Mouse (Mus musculus): ENCODE data around the gene Ephb2.

DNA sequence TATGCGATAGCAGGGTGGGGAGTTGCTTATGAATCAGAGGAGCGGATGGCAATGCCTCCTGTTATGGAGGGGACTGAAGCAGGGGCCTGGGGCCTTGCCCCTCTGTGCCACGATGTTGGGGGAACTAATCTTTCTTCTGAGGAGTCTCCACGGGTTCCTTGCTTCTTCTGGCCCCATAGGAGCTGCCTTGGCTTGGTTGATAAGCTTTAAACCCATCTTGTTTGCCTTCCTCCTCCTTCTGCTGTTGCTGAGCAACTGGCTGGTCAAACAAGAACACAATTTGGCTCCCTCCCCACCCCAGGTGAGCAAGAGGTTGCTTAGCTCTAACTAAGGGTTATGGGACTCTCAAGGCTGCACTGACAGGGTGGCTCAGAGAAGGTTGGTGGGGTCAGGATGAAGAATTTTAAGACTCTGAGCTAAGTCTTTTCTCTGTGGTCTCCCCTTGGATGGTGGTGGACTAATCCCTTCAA, 225.4 kb downstream of the Ephb2 start, which contains the start of gene Tex46:
- TF ChIP-seq CTCF (IDR thresholded peaks at IDR 0.05; ENCODE audit: low read depth) = no peak
- no peak for TF ChIP-seq EP300 (IDR thresholded peaks at IDR 0.05; ENCODE audit: low read depth)
